12 mouse cellular contexts compared by ENCODE assay signal in genomic region chr13:37625532-37626235, GRCm38 (mm10).
"Had no signal": no experiment of that assay in that cellular context is flagged by ENCODE, and none has a peak within 500 bp of the region (broad histone marks: within the 10 kb centered on the region; RNA-seq: fewer than 3 reads in every experiment).

No protein-coding gene starts in this region.

- H3K27ac ChIP-seq: stomach, postnatal 0 days had no signal

- H3K4me2 ChIP-seq: midbrain, embryonic 11.5 days had no signal

- DNase-seq: kidney, adult 11 months; kidney, adult 9 months; kidney, postnatal 14 days; kidney, postnatal 4 days; lung, adult 2 months; lung, postnatal 14 days; lung, postnatal 4 days; midbrain, embryonic 14.5 days; right cerebral cortex, postnatal 4 days; thymus, adult 18-20 months had no signal
